Mouse (Mus musculus) kidney, adult 18-20 months (tissue): ENCODE data around the gene Ltv1.
"Not testable (repeated sequence)": the region's sequence is repeated elsewhere in the genome, so short reads cannot be mapped to it uniquely, and the experiment has no call there.

ENCODE experiments used
- DNase-seq: peaks from one replicate; pipeline ENCODE4 v3.0.0; 2021

The Ltv1 gene

DNA sequence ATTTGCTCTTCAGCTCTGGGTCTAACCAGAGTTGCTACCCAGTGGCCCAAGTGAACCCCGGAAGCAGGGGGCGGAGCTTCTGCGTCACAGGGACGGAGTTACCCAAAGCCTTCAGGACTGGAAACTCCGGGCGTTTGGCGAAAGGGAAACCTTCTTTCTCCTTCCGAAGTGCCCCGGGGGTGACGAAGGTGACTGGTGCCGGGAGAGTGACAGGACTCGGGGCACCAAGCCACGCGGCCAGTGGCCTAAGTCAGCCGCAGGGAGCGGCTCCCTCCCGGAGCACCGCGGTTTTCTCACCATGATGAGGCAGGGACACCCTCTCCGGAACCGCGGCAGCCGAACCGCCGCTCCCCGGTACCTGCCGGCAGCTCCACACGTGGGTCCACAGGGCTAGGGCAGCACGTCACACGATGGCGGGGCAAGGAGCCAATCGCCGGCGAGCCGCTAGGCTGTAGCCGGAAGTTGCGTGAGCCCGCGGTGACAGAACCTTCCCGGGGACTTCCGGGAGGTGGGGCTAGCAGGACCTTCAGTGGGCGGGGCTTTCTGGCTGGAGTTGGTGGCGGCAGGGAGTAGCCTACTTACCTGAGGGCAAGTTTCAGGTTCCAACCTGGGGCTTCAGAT, at the start of gene Ltv1:
Ltv1 (minus strand) TSS at position 438 of the 621 bp plus-strand sequence.
- peak; percentile 96 for DNase-seq

DNA sequence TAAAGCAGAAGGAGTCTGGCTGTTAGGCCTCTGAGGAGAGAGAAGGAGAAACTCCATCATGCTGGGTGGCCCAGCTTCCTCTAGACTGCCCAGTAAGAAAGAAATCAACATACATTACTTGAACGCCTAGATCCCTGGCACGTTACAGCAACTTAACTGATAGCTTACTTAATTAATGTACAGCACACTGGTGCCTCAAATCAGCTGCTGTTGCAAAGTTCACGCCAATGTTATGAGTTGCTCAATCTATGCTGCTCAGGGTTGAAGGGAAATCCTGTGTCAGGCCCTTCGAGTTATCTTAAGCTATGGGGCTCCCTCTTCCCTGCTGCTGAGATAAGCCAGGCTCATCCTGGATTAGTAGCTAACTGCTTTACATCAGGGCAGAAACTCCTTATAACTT, 47.5 kb upstream of the Ltv1 start:
- no peak for DNase-seq

DNA sequence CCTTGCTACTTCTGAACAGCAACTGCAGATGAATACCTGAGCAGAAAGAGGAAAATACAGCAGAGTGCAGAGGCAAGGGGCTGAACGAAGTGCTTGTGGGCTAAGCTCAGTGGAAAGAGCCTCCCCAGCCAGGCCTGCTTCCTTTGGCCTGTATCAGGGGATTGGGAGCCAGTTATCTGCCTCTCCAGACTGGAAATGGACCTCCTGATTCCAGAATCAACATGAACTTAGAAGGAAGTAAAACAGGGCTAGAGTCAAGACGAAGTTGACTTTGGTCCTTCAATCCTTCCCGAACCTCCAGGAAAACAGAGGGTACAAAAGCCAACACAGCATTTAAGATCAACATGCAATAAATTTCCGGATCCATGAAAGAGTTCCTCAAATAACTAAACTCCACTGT, 45.2 kb upstream of the Ltv1 start:
- no peak for DNase-seq

DNA sequence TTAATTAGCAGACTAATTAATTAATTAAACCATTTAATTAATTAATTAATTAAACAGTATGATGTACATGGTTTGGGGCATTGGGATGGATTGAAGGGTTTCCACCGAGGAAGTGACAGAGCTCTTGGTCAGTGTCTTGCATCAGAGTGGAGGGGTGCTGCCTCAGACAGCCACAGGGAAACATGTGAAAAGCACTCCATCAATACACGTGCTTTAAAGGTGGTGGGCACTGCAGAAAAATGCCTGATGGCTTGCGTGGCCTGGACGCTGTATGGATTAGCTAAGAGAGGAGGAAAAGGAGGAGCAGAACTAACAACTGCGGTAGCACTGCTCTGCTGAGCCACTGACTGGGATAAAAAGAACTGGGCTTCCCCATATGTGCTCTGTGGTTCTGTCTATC, 43.9 kb upstream of the Ltv1 start:
- DNase-seq = no peak

DNA sequence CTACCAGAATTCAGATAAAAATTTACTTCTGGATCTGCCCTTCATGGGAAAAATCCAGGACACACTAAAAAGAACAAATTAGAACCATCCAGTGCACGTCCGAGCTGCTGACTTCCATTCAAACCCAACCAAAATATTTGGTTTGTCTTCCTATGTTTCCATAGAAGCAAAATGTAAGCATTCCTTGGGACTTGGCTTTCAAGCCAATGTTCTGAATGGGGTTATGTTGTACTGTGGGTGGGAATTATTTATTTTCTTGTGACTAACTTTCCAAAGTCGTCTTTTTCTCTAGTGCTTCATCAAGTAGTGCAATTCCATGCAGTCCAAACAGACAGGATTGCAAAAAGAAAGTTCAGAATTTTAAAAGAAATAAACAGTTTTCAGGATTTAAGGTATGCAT, 41.5 kb upstream of the Ltv1 start:
- DNase-seq = no peak

GRCm38 (mm10) chr10:13233941-13234340, 41.0 kb upstream of the Ltv1 start:
- no peak for DNase-seq

DNA sequence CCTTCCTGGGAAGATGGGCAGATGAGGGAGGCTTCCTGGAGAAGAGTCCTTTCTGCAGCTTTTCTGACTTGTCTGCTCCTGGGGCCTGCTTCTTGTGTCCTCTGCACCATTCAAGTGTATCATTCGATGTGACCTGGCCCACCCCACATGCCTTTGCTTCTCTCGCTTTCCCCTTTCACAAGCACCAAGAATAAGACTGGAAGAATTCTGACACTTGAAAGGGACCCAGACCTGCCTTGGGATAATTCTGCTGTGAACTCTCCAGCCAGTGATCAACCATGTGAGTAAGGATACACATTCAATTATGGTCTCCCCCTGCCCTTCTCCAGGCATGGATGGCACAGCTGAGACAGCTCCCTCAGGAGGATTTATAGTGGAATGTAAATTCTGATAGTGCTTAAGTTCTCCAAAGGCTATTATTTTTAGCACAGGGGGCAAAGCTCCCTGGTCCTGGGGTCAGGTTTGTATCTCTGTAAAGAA, 40.2 kb upstream of the Ltv1 start:
- DNase-seq = no peak

DNA sequence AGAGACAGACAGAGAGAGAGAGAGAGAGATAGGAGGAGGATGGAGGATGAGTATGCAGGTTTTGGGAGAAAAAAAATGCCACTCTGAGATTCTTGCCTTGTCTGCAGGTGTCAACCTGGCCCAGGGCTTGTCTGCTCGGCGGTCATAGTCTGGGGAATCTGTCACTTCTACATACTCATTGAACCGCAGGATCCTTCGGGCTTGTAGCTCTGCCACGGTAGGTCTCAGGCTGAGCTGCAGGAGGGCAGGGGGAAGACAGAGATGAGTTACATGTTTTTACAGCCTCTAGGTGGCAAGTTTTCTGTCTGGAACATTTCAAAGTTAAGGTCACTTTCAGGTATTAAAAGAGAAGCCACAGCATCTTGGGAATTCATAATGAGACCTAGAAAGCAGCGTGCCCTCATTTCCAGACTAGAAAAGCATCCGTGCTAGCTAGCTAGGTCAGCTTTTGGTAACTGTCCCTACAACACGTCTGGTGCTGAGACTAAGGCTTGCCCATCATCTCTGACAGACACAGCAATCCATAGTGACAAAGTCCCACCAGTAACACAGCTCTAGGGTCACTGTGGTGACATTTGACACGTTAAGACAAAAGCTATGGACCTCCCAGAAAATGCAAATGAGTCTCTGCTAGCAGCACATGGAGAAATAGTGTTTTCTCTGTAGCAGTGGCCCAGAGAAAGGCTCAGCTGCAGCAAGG, 39.6 kb upstream of the Ltv1 start:
- DNase-seq = no peak

DNA sequence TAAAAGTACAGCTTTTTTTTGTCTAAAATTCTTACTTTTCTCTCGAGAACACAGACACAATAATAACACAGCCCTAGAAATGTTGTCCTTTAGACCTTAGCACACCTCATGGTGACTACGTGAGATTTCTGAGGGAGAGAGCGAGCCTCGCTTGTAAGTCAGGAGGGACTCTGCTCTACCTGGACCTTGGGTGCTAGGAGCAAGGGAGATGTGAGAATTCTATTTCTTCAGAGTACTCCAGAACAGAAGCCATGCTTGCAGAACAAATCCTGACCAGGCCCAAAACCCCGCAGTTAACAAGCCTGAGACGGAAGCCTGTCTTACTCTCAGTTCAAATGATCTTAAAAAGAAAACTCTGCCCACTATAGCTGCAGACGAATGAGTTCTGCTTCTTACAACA, 37.7 kb upstream of the Ltv1 start:
- DNase-seq = no peak

DNA sequence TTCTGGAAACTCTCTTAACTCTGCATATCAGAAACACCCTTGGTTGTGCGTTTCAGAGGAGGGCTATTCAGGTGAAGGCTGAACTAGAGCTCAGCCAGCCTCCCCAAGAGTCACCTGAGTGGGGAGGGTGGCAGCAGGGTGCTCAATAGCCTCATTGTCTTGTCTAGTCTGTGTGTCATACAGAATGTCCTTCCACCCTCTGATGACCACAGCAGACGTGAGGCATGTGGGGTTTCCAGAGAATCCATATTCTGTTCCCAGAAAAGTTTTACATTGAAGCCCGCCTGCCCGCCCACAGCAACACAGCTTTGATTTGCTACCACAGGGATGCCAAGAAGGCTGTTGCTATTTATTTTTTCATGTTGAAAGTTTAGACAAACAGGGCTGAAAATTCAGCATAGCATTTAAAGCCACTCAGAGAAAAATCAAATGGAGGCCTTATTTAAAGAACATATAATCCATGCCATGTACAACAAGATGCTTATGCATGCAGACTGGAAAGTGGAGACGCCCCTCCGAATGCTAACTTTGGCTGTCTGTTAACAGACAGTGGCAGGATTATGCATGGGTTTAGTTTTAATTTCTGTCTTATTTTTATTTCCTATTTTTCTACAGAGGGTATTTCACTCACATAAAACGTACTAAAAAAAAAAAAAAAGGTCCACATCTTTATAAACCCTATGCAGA, 32.6 kb upstream of the Ltv1 start:
- no peak for DNase-seq

DNA sequence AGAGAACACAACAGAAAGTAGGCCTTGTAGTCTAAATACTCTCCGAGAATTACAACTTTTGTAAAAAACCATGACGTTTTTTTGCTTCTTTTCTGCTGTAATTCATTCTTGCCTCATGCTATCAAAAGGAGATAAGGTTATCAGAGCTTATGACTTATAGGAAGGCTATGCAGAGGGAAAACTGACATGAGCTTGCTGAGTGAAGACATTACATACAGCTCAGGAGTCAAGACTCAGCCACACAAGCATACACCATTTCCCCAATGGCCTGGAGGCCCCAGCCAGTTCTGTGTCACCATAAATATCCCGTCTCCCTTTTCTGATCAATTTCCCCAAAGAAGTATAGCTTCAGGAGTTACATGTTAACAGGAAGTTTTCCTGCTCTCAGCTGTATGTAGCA, 29.2 kb upstream of the Ltv1 start:
- no peak for DNase-seq

DNA sequence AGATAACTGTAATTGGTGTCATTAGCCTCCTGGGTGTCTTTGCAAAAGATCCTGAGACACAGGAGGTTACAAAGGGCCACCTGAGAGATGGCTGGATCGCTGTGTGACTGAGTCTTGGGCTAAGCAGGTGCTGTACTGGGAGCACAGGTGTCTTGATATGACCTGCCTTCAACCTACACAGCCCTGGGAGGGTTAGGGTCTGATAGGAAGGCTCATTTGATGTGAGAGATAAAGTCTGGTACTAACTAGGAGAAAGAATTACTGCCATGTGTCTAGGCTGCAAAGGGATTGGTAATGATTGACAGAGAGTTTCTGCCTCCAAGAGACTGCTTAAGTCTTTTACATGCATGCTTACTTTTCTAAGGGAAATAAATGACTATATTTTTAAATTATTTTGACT, 27.1 kb upstream of the Ltv1 start:
- no peak for DNase-seq

DNA sequence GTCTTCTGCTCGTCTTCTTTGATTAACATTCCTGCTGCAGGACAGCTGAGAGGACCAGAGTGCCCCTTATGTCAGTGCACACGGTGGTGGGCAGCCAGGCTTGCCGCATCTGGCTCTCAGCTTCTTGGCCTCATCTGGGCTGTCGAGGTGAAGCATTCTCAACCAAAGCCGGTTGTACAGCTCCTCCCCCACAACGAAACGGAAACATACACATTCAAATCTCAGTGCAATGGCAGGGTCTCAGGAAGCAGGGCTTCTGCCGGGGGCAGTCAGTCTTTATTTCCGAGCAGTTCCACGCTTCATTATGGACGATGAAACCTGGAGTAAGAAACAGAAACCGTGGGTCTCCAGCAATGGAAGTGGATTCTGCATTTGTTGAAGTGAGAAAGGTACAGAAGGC, 21.0 kb upstream of the Ltv1 start:
- no peak for DNase-seq

- DNase-seq = no peak
These were observed 19.9 kb upstream of the Ltv1 start for GRCm38 (mm10) chr10:13212829-13213228.

DNA sequence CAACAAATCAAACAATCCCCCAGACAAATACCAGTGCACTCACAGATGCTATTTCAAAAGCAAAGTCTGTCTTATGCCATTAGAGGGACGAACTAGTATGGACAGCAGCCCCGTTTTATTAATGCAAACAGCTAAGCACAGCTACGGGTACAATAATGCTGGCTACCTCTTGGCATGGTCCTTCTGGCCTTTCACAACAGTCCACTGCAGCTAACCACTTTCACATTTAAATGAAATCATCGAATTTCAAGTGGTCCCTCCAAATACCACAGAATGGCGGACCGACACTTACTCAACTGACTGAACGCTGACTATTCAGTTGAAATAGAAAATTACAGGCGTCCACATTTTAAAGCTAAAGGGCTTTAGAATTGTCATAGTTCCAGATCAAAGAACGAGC, 19.4 kb upstream of the Ltv1 start:
- no peak for DNase-seq

DNA sequence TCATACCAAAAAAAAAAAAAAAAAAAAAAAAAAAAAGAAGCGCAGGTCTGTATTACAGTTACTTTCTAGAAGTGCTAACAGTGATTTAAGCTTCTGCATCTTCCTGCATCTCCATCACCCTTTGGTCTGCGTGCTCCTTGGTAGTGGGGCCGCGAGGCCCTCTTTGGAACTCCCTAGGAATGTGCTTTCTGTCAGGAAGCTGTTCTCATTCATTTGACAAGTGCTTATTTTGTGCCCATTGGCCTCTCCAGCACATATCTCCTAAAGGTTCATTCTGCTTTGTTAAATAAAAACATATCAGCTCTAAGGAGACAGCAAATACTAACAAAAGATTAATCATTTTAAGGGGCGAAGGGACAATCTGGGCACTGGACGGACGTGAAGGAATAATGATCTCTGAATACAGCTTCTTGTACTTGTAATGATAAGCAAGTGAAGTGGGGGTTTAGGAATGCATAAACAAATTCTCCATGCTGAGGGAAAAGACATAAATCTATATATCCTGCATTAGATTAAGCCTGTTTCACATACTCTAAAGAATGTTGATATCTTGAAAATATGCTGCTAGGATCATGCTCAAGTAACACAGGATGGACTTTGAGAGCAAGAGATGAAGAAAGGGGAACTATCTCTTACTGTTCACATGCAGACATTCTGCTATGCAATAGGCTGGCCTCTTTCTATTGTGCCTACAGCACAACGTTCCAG, 17.1 kb upstream of the Ltv1 start:
- DNase-seq = no peak

DNA sequence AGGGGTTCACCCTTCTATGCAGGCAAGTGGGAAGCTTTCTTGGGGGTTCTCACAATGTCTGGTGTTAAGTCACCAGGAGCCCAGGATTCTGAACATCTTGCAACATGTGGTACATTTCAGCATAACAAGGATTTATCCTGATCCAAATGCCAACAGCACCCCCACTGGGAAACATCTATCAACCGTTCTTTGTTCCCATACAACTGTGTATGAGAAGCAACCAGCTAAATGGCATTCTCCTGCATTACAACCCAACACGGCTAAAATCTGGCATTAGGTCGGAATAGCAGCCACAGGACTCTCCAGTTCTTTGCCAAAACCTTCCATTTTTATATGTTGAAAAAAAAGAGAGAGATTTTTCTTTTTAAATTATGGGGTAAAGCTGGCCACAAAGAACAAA, 16.5 kb upstream of the Ltv1 start:
- DNase-seq = no peak

- no peak for DNase-seq
These were observed 16.1 kb upstream of the Ltv1 start for GRCm38 (mm10) chr10:13209061-13209460.

GRCm38 (mm10) chr10:13201741-13202293, 8.8 kb upstream of the Ltv1 start:
- no peak for DNase-seq

- no peak for DNase-seq
These were observed 7.9 kb upstream of the Ltv1 start for GRCm38 (mm10) chr10:13200862-13201261.

DNA sequence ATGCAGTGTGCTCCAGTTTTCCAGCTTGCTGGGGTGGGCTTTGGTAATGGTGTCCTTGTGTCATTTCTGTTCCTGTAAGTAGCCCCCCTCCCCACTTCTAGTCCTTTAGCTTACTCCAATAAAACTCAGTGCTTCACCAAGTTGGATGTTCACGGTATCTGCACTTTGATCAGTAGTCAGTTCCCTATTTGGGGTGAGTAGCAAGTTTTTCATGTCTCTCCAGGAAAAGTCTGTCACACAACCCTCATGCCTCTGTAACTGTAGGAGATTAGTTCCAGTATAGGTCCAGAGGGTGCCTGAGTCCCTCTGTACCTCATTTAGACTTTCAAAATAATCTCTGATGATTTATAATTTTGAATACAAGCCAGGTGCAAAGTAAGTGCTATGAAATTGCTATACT, 6.3 kb upstream of the Ltv1 start:
- DNase-seq = no peak

GRCm38 (mm10) chr10:13196872-13197507, 4.0 kb upstream of the Ltv1 start:
- DNase-seq = no peak

GRCm38 (mm10) chr10:13193496-13193895, 528 bp upstream of the Ltv1 start:
- DNase-seq = not testable (repeated sequence)
